16 mouse cellular contexts compared by ENCODE assay signal in genomic region chr8:103125581-103125980, GRCm38 (mm10).
DNase-seq lines count a peak whose midpoint lies in the region; ATAC-seq and TF ChIP-seq lines count a peak whose summit lies in the region.
"Had no signal": no experiment of that assay in that cellular context is flagged by ENCODE, and none has a peak within 500 bp of the region (broad histone marks: within the 10 kb centered on the region; RNA-seq: fewer than 3 reads in every experiment).

No protein-coding gene starts in this region.

- no peak for ATAC-seq in embryonic facial prominence, embryonic 14.5 days (ENCODE audit: low read depth)
- ATAC-seq: hindbrain, postnatal 0 days had no signal

- H3K4me2 ChIP-seq in embryonic facial prominence, embryonic 14.5 days (ENCODE audit: low read depth, low read length) = no peak overlapping the region
- H3K4me2 ChIP-seq: limb, embryonic 12.5 days had no signal

- intact Hi-C loops in gastrocnemius, adult 2 months (cut with DNase I) = no loop called here
- intact Hi-C loops in left cerebral cortex, postnatal 4 days (cut with DNase I) = no loop called here

- H3K27ac ChIP-seq in embryonic facial prominence, embryonic 14.5 days (replicated peaks; ENCODE audit: low read depth, low read length) = no peak overlapping the region
- H3K27ac ChIP-seq in embryonic facial prominence, embryonic 10.5 days (replicated peaks) = no peak overlapping the region
- H3K27ac ChIP-seq in gastrocnemius, adult 2 months = no peak overlapping the region
- H3K27ac ChIP-seq: hindbrain, postnatal 0 days; left cerebral cortex, adult 2 months; limb, embryonic 12.5 days; liver, embryonic 14.5 days had no signal

- H3K27me3 ChIP-seq in embryonic facial prominence, embryonic 14.5 days (replicated peaks; ENCODE audit: control insufficient read depth, insufficient read depth, low read length) = no peaks in the 10 kb centered on the region
- H3K27me3 ChIP-seq in embryonic facial prominence, embryonic 10.5 days (replicated peaks; ENCODE audit: low read depth, poor library complexity, severe bottlenecking) = no peaks in the 10 kb centered on the region
- H3K27me3 ChIP-seq: limb, embryonic 12.5 days had no signal

- peak; percentile 14 for DNase-seq in embryonic facial prominence, embryonic 14.5 days (ENCODE audit: low spot score)
- DNase-seq in embryonic facial prominence, embryonic 10.5 days (ENCODE audit: low spot score) = no peak
- DNase-seq in adrenal gland, adult 18-20 months (ENCODE audit: low spot score in 2 of 2) = peak; percentile 45 to 63
- peak; percentile 51 for DNase-seq in gastrocnemius, adult 2 months
- peak; percentile 20 to 34 for DNase-seq in kidney, postnatal 25 days
- no peak for DNase-seq in natural killer cell, adult 2 months (ENCODE audit: low spot score in 2 of 2)
- no peak for DNase-seq in left cerebral cortex, postnatal 4 days
- DNase-seq in spleen, adult 12 weeks (ENCODE audit: low spot score) = no peak
- DNase-seq: cerebellum, postnatal 36 days; heart, adult 18-20 months; lung, postnatal 10 days; thymus, adult 18-20 months had no signal

- no peaks in the 10 kb centered on the region for H3K36me3 ChIP-seq in embryonic facial prominence, embryonic 14.5 days (ENCODE audit: control insufficient read depth, insufficient read depth, low read length)
- no peaks in the 10 kb centered on the region for H3K36me3 ChIP-seq in embryonic facial prominence, embryonic 10.5 days (replicated peaks)
- H3K36me3 ChIP-seq: limb, embryonic 12.5 days had no signal

- 71% methylated on average over 7 of the region's 7 CpGs for WGBS in embryonic facial prominence, embryonic 14.5 days
- 82% methylated on average over 7 of the region's 7 CpGs for WGBS in embryonic facial prominence, embryonic 10.5 days

- H3K4me3 ChIP-seq in embryonic facial prominence, embryonic 14.5 days (ENCODE audit: low read depth, low read length) = no peak overlapping the region
- no peak overlapping the region for H3K4me3 ChIP-seq in embryonic facial prominence, embryonic 10.5 days
- no peak overlapping the region for H3K4me3 ChIP-seq in gastrocnemius, adult 2 months
- H3K4me3 ChIP-seq: left cerebral cortex, adult 2 months; limb, embryonic 12.5 days had no signal

- no peaks in the 10 kb centered on the region for H3K4me1 ChIP-seq in embryonic facial prominence, embryonic 14.5 days (ENCODE audit: control insufficient read depth, insufficient read depth, low read length)
- no peaks in the 10 kb centered on the region for H3K4me1 ChIP-seq in embryonic facial prominence, embryonic 10.5 days
- H3K4me1 ChIP-seq: limb, embryonic 12.5 days had no signal

- H3K9me3 ChIP-seq in embryonic facial prominence, embryonic 14.5 days (ENCODE audit: control insufficient read depth, low read length) = no peaks in the 10 kb centered on the region
- no peaks in the 10 kb centered on the region for H3K9me3 ChIP-seq in embryonic facial prominence, embryonic 10.5 days
- H3K9me3 ChIP-seq: limb, embryonic 12.5 days had no signal

- no peak for TF ChIP-seq CTCF in gastrocnemius, adult 2 months (IDR thresholded peaks at IDR 0.05)

- H3K9ac ChIP-seq in embryonic facial prominence, embryonic 14.5 days (ENCODE audit: low read depth, low read length) = no peak overlapping the region
- H3K9ac ChIP-seq: limb, embryonic 12.5 days; liver, embryonic 14.5 days had no signal

Comparison
In these comparisons a context has a peak if more than half of its experiments do, and no peak if none do; other contexts are left out.
1. DNase-seq: peak in embryonic facial prominence, embryonic 14.5 days (single experiment), adrenal gland, adult 18-20 months (2 of 2), gastrocnemius, adult 2 months (single experiment) and kidney, postnatal 25 days (2 of 2); none in embryonic facial prominence, embryonic 10.5 days (single experiment), natural killer cell, adult 2 months (0 of 2), left cerebral cortex, postnatal 4 days (single experiment) and spleen, adult 12 weeks (single experiment).